Mouse (Mus musculus): ENCODE data around the gene Gm572.

DNA sequence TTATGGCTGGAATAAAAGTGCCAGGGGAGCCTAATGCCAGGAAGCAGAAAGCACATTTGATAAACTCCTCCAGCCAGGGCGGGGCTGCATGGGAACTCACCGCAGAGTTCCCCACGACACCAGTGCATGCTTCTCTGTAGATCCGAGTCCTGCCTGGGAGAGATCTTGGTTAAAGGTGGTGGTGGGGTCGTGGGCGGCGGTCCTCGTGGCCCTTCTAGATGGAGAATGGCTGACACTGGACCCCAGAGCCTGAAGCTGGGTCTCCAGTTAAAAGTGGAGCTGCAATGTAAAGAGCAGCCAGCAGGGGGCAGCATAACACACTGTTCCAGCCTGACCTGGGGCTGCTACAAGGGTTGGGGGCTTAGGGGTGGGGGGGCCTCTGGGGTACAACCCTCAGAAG is 38.3 kb downstream of the Gm572 start:
- peak; percentile 84 for TF ChIP-seq CTCF (IDR thresholded peaks at IDR 0.05; ENCODE audit: low read depth)
- no peak for TF ChIP-seq EP300 (IDR thresholded peaks at IDR 0.05; ENCODE audit: low read depth)
